Mouse (Mus musculus) C2C12 (cell line): ENCODE data around the gene Bcl2. TPM values are rescaled to one million over a fixed set of nuclear protein-coding genes. Genes with fewer than 3 reads are reported as not detected.
A peak's percentile ranks its signal among the peaks of the same experiment; 100 is the strongest.

Experiments used
- H3K27me3 ChIP-seq: one replicate; pipeline ENCODE4 v1.6.1; 2011; ENCODE audit not compliant: control insufficient read depth, insufficient read depth, insufficient read length
- H3K36me3 ChIP-seq: one replicate; pipeline ENCODE4 v1.6.1; 2011; ENCODE audit not compliant: control insufficient read depth, insufficient read depth
- H3K4me3 ChIP-seq: one replicate; pipeline ENCODE4 v1.5.1; 2011; ENCODE audit warnings: mild to moderate bottlenecking, control low read depth; ENCODE audit not compliant: poor library complexity, insufficient read depth, severe bottlenecking
- H3K79me2 ChIP-seq: one replicate; pipeline ENCODE4 v1.6.1; 2011; ENCODE audit not compliant: control insufficient read depth, insufficient read depth
- H3K79me3 ChIP-seq: one replicate; pipeline ENCODE4 v1.6.1; 2011; ENCODE audit warnings: low read depth, control low read depth
- H3ac ChIP-seq: one replicate; pipeline ENCODE3; 2011; ENCODE audit warnings: low read depth; ENCODE audit not compliant: control insufficient read depth, insufficient read length
- CEBPB ChIP-seq: IDR thresholded peaks from one replicate; pipeline ENCODE4 v1.6.1; 2011; ENCODE audit warnings: low read depth, mild to moderate bottlenecking, control low read depth, moderate library complexity
- CTCF ChIP-seq: IDR thresholded peaks from one replicate; pipeline ENCODE4 v1.5.1; 2011; ENCODE audit not compliant: control insufficient read depth, insufficient read depth, insufficient read length
- FOSL1 ChIP-seq: IDR thresholded peaks from one replicate; pipeline ENCODE4 v1.8.0; 2011; ENCODE audit warnings: mild to moderate bottlenecking, low read length; ENCODE audit not compliant: poor library complexity, insufficient read depth, severe bottlenecking
- MAX ChIP-seq: IDR thresholded peaks from one replicate; pipeline ENCODE4 v1.6.1; 2011; ENCODE audit warnings: mild to moderate bottlenecking, control low read depth
- MYOD1 ChIP-seq: IDR thresholded peaks from one replicate; pipeline ENCODE4 v1.6.1; 2011; ENCODE audit warnings: low read depth; ENCODE audit not compliant: control insufficient read depth, insufficient read length
- MYOG ChIP-seq: IDR thresholded peaks from one replicate; pipeline ENCODE4 v1.6.1; 2011; ENCODE audit not compliant: control insufficient read depth, insufficient read length; ENCODE audit errors: extremely low read depth
- USF1 ChIP-seq: IDR thresholded peaks from one replicate; pipeline ENCODE4 v1.6.1; 2011; ENCODE audit warnings: low read depth, mild to moderate bottlenecking, control low read depth, moderate library complexity
- polyA plus RNA-seq: library from polyadenylated mRNA; unstranded; fragments of >200 nt; fragmentation: generic; extraction: Trizol; gene quantifications from one replicate; pipeline ENCODE4 v1.2.1, GENCODE M21; 2012; ENCODE audit warnings: missing spikeins

Gene Bcl2
- polyA plus RNA-seq, 1 experiment = 1.8 TPM

DNA sequence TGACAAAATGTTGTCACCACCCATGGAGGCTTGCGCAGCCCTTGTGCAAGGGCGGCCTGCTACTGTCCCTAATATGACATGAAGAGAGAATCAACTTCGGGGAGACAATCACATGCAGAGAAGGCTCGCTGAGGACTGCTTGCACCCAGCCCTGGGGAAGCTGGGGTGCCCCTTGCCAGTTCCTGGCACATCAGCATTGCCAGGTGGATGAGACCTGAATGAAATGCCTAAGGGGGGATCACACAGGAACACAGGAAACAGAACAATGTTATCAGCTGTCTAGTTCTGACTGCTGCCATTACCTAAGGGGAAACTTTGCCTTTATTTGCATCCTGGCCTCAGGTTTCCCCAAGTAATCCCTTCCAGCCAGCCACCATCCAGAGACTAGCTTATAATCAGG lies 63.6 kb downstream of the Bcl2 start:
- Histone ChIP-seq H3K4me3 (no peak overlapping the region), H3ac (no peak overlapping the region), H3K27me3 (no peaks in the 10 kb centered on the region), H3K79me2 (no peaks in the 10 kb centered on the region), H3K79me3 (no peaks in the 10 kb centered on the region), H3K36me3 (no peaks in the 10 kb centered on the region)
- TF ChIP-seq MYOD1 (no peak), FOSL1 (no peak), MYOG (no peak), CTCF (no peak), CEBPB (no peak), USF1 (no peak), MAX (no peak)

DNA sequence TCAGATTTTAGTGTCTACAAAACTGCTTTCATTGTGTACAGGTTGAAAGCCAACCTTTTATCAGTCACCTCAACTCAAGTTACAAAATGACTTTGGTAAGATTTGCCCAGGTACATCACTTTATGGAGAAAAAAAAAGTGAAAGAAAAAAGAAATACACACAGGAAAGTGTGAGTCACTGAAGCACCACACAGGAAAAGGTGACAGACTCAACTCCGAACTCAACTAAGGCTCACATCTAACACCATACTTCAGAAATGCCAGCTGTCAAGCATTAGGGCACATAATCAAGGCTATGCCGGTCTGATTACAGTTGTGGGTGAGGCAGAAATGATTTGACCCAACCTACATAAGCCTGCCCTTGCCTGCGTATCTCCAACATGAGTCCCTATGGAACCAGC lies 66.7 kb downstream of the Bcl2 start:
- Histone ChIP-seq H3K79me2 (no peaks in the 10 kb centered on the region), H3K27me3 (no peaks in the 10 kb centered on the region), H3K4me3 (no peak overlapping the region), H3K79me3 (no peaks in the 10 kb centered on the region), H3ac (no peak overlapping the region), H3K36me3 (no peaks in the 10 kb centered on the region)
- no peak for TF ChIP-seq USF1
- TF ChIP-seq CTCF = no peak
- TF ChIP-seq CEBPB = no peak
- TF ChIP-seq MYOG = no peak
- no peak for TF ChIP-seq FOSL1
- TF ChIP-seq MYOD1 = no peak
- TF ChIP-seq MAX = no peak

DNA sequence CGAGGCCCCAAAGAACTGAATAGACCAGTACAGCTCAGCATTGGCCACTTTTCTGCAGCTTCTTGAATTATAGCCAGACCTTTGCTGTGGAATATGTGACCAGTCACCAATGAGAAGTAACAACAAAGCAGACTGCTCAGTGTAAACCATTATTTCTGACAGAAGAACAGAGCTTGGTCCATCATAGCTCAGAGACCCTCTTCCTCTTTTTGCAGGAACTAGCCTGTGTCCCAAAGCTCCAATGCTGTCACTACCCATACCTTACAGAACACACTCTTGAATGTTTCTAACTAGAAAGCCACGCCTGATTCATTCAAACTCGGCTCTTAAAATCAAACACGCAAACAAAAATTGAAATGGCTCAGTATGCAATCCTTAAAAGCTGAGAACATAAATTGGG lies 69.5 kb downstream of the Bcl2 start:
- H3K36me3 ChIP-seq = no peaks in the 10 kb centered on the region
- TF ChIP-seq CTCF (no peak), CEBPB (no peak), USF1 (no peak), MYOD1 (no peak), FOSL1 (no peak), MAX (no peak), MYOG (no peak)
- no peaks in the 10 kb centered on the region for H3K79me2 ChIP-seq
- H3K27me3 ChIP-seq = no peaks in the 10 kb centered on the region
- H3ac ChIP-seq = no peak overlapping the region
- no peak overlapping the region for H3K4me3 ChIP-seq
- no peaks in the 10 kb centered on the region for H3K79me3 ChIP-seq

DNA sequence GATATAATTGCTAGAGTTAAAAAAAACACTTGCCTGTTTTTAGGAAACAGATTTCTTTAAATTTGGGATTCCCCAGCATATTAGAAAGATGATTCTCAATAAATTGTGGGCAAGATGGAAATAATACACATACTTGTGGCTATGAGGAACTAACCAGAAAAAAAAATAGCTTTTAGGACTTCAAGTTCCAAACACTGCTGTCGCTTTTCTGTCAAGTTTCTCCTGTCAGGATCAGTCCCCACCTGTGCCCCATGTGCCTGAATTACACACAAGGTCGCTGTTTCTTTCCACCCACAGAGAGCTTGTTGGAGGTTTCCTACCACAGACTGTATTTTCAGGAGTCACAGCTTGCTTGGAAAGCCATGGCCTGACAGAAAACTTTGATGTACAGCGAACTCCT lies 70.5 kb downstream of the Bcl2 start:
- Histone ChIP-seq H3ac (no peak overlapping the region), H3K4me3 (no peak overlapping the region), H3K36me3 (no peaks in the 10 kb centered on the region), H3K79me3 (no peaks in the 10 kb centered on the region), H3K27me3 (no peaks in the 10 kb centered on the region), H3K79me2 (no peaks in the 10 kb centered on the region)
- TF ChIP-seq MYOD1 = peak; percentile 34
- TF ChIP-seq MAX = no peak
- no peak for TF ChIP-seq CEBPB

DNA sequence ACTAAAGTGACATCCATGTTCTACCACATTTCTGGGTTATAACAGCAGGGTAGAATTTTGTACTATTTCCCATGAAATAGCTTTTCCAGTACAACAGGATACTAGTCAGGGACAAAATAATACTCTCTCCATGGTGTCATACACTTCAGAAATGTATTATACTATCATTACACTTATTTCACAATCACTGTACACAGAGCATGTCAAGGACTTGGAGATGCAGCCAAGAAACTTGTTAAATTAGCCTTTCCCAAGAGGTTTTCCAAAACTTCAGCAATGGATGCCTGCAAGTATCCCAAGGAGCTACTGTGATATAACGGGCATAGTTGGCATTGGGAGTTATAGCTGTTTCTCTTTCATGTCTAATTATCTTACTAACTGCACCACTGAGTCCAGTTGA lies 73.5 kb downstream of the Bcl2 start:
- TF ChIP-seq MYOG (no peak), USF1 (no peak), FOSL1 (no peak), MYOD1 (no peak), CEBPB (no peak), CTCF (no peak), MAX (no peak)
- no peaks in the 10 kb centered on the region for H3K79me2 ChIP-seq
- no peaks in the 10 kb centered on the region for H3K36me3 ChIP-seq
- H3ac ChIP-seq = no peak overlapping the region
- no peaks in the 10 kb centered on the region for H3K79me3 ChIP-seq
- H3K27me3 ChIP-seq = no peaks in the 10 kb centered on the region
- H3K4me3 ChIP-seq = no peak overlapping the region

DNA sequence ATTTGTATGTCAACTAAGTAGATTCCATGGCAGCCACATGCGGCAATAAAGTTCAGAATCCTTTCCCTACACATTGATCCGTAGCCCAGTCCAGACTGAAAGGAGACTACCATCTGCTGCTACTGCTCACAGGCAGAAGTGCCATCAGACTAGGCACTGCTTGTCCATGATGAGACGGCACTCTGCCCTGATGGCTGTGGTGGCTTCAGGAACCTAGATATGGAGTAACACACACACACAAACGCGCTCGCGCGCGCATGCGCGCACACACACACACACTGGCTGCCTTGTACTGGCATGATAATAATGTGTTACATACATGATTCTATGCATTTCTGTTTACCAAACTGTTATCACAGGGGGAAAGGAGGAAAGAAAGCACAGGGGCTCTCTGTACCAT lies 76.4 kb downstream of the Bcl2 start:
- H3K79me3 ChIP-seq = no peaks in the 10 kb centered on the region
- H3K4me3 ChIP-seq = no peak overlapping the region
- H3K79me2 ChIP-seq = no peaks in the 10 kb centered on the region
- H3ac ChIP-seq = no peak overlapping the region
- H3K36me3 ChIP-seq = no peaks in the 10 kb centered on the region
- no peaks in the 10 kb centered on the region for H3K27me3 ChIP-seq
- TF ChIP-seq MYOD1 = no peak
